ENCODE assay signal across 15 mouse cellular contexts in the genomic region with DNA sequence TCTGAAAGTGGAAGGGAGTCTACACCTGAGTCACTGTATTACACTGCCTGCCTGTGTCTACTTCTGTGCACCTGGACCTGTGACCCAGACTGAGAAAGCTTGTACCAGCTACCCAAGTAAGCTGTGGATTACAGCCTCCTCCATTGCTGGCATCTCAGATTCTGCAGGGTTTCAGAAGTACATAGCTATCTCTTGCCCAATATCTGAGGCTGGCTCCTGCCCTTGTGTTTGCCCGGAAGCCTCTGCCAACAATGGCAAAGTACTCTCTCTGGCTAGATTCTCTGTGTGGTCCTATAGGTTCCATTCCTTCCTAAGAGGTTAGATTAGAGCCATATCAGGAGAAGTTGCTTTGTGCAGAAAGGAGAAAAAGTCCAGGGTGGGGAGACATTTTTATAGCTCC.
DNase-seq lines count a peak whose midpoint lies in the region; ATAC-seq and TF ChIP-seq lines count a peak whose summit lies in the region.
"Had no signal": no experiment of that assay in that cellular context is flagged by ENCODE, and none has a peak within 500 bp of the region (broad histone marks: within the 10 kb centered on the region; RNA-seq: fewer than 3 reads in every experiment).

No protein-coding gene starts in this region.

- DNase-seq in cerebellum, adult 2 months: no peak
- DNase-seq in cerebellum, adult 11-12 months: no peak
- DNase-seq in lung, postnatal 36 days: peak; percentile 37
- no peak for DNase-seq in lung, postnatal 14 days
- peak; percentile 72 for DNase-seq in skeletal muscle tissue, adult 2 months (ENCODE audit: low read depth, low spot score)
- DNase-seq: right cerebral cortex, postnatal 25 days; thymus, postnatal 25 days had no signal

- WGBS in cerebellum, adult 2 months: 25% methylated on average over 1 of the region's 1 CpGs
- WGBS in heart, embryonic 14.5 days: 39% methylated on average over 1 of the region's 1 CpGs
- 75% methylated on average over 1 of the region's 1 CpGs for WGBS in heart, embryonic 11.5 days (ENCODE audit: insufficient replicate concordance)

- TF ChIP-seq POLR2A in cerebellum, adult 2 months (IDR thresholded peaks at IDR 0.05; ENCODE audit: borderline replicate concordance, insufficient read depth, low read length): no peak

- H3K9me3 ChIP-seq in heart, embryonic 14.5 days (ENCODE audit: control insufficient read depth, low read length): no peaks in the 10 kb centered on the region
- no peaks in the 10 kb centered on the region for H3K9me3 ChIP-seq in heart, embryonic 11.5 days (replicated peaks; ENCODE audit: control insufficient read depth, low read length)
- H3K9me3 ChIP-seq: forebrain, embryonic 15.5 days; intestine, embryonic 15.5 days; liver, embryonic 15.5 days; midbrain, embryonic 15.5 days; stomach, embryonic 15.5 days had no signal

- H3K27me3 ChIP-seq in cerebellum, adult 2 months (ENCODE audit: control insufficient read depth, insufficient read depth, low read length): no peaks in the 10 kb centered on the region
- H3K27me3 ChIP-seq in heart, embryonic 14.5 days (ENCODE audit: control insufficient read depth, insufficient read depth, low read length): no peaks in the 10 kb centered on the region
- H3K27me3 ChIP-seq in heart, embryonic 11.5 days (ENCODE audit: control insufficient read depth, insufficient read depth, low read length): no peaks in the 10 kb centered on the region
- H3K27me3 ChIP-seq: forebrain, embryonic 15.5 days; intestine, embryonic 15.5 days; liver, embryonic 15.5 days; midbrain, embryonic 15.5 days; stomach, embryonic 15.5 days had no signal

- H3K9ac ChIP-seq in heart, embryonic 14.5 days (ENCODE audit: low read length): no peak overlapping the region
- no peak overlapping the region for H3K9ac ChIP-seq in heart, embryonic 11.5 days (ENCODE audit: low read depth, low read length)
- H3K9ac ChIP-seq: forebrain, embryonic 15.5 days; intestine, embryonic 15.5 days; liver, embryonic 15.5 days; midbrain, embryonic 15.5 days; stomach, embryonic 15.5 days had no signal

- no peak overlapping the region for H3K4me2 ChIP-seq in heart, embryonic 14.5 days (ENCODE audit: low read length)
- no peak overlapping the region for H3K4me2 ChIP-seq in heart, embryonic 11.5 days
- H3K4me2 ChIP-seq: forebrain, embryonic 15.5 days; intestine, embryonic 15.5 days; liver, embryonic 15.5 days; midbrain, embryonic 15.5 days; stomach, embryonic 15.5 days had no signal

- TF ChIP-seq CTCF in cerebellum, adult 2 months (IDR thresholded peaks at IDR 0.05; ENCODE audit: borderline replicate concordance, insufficient read depth, low read depth, low read length): no peak

- no peak overlapping the region for H3K4me3 ChIP-seq in cerebellum, adult 2 months (replicated peaks; ENCODE audit: insufficient read depth, low read depth, low read length)
- no peak overlapping the region for H3K4me3 ChIP-seq in heart, embryonic 14.5 days (ENCODE audit: control insufficient read depth in 1 of 2, insufficient read depth in 1 of 2, low read depth in 1 of 2, low read length in 2 of 2)
- no peak overlapping the region for H3K4me3 ChIP-seq in heart, embryonic 11.5 days (ENCODE audit: low read depth, low read length)
- H3K4me3 ChIP-seq: forebrain, embryonic 15.5 days; intestine, embryonic 15.5 days; liver, embryonic 15.5 days; midbrain, embryonic 15.5 days; stomach, embryonic 15.5 days had no signal

- H3K36me3 ChIP-seq in heart, embryonic 14.5 days (ENCODE audit: control insufficient read depth, insufficient read depth, low read length): no peaks in the 10 kb centered on the region
- H3K36me3 ChIP-seq in heart, embryonic 11.5 days (ENCODE audit: control insufficient read depth, insufficient read depth, low read length): no peaks in the 10 kb centered on the region
- H3K36me3 ChIP-seq: forebrain, embryonic 15.5 days; intestine, embryonic 15.5 days; liver, embryonic 15.5 days; midbrain, embryonic 15.5 days; stomach, embryonic 15.5 days had no signal

- ATAC-seq in heart, embryonic 14.5 days (ENCODE audit: insufficient number of reproducible peaks, insufficient read depth, low FRiP score, low read depth): no peak
- ATAC-seq in heart, embryonic 11.5 days (replicated peaks; ENCODE audit: insufficient number of reproducible peaks, low FRiP score, low TSS enrichment): no peak
- ATAC-seq in erythroblast, adult 5-6 weeks (replicated peaks; ENCODE audit: low FRiP score, poor library complexity, severe bottlenecking): no peak
- ATAC-seq: forebrain, embryonic 15.5 days; intestine, embryonic 15.5 days; midbrain, embryonic 15.5 days had no signal

- H3K4me1 ChIP-seq in cerebellum, adult 2 months (ENCODE audit: control insufficient read depth, insufficient read depth, low read length): peaks cover 31% of the 10 kb centered on the region
- H3K4me1 ChIP-seq in heart, embryonic 14.5 days (ENCODE audit: control insufficient read depth in 2 of 2, insufficient read depth in 2 of 2, low read length in 2 of 2): peaks cover 18 to 56% of the 10 kb centered on the region in 2 experiments
- H3K4me1 ChIP-seq in heart, embryonic 11.5 days (ENCODE audit: control insufficient read depth, insufficient read depth, low read length): peaks cover 18% of the 10 kb centered on the region
- H3K4me1 ChIP-seq: intestine, embryonic 15.5 days; midbrain, embryonic 15.5 days; stomach, embryonic 15.5 days had no signal

- peak overlapping the region; percentile 78 for H3K27ac ChIP-seq in cerebellum, adult 2 months (ENCODE audit: insufficient read depth, low read length)
- peak overlapping the region; percentile 1 to 61; a peak in 3 of 4 replicates for H3K27ac ChIP-seq in heart, embryonic 14.5 days (replicated peaks in 1 of 2; ENCODE audit: control insufficient read depth in 1 of 2, insufficient read depth in 1 of 2, low read depth in 2 of 2, low read length in 2 of 2)
- no peak overlapping the region for H3K27ac ChIP-seq in heart, embryonic 11.5 days (ENCODE audit: low read depth, low read length)
- H3K27ac ChIP-seq: forebrain, embryonic 15.5 days; intestine, embryonic 15.5 days; liver, embryonic 15.5 days; midbrain, embryonic 15.5 days; stomach, embryonic 15.5 days had no signal

Comparison
In these comparisons a context has a peak if more than half of its experiments do, and no peak if none do; other contexts are left out.
1. DNase-seq: peak in lung, postnatal 36 days (single experiment) and skeletal muscle tissue, adult 2 months (single experiment); none in cerebellum, adult 2 months (0 of 2), cerebellum, adult 11-12 months (single experiment) and lung, postnatal 14 days (single experiment).